Mouse (Mus musculus): Measurements from ENCODE around the gene Prkg1. TPM values are rescaled to one million over a fixed set of nuclear protein-coding genes. Genes with fewer than 3 reads are reported as not detected.
"Not testable (repeated sequence)": the region's sequence is repeated elsewhere in the genome, so short reads cannot be mapped to it uniquely, and the experiment has no call there.

The Prkg1 gene
- polyA plus RNA-seq, 1 experiment: 0.15 TPM

- Histone ChIP-seq H3K27ac (ENCODE audit: insufficient read depth, low read depth, low read length) (no peak overlapping the region), H3K4me1 (ENCODE audit: control insufficient read depth, insufficient read depth, low read length) (no peaks in the 10 kb centered on the region), H3K4me3 (ENCODE audit: insufficient read depth, low read length) (no peak overlapping the region)
- TF ChIP-seq POLR2A (IDR thresholded peaks at IDR 0.05; ENCODE audit: borderline replicate concordance, low read depth, low read length) (no peak), CTCF (IDR thresholded peaks at IDR 0.05; ENCODE audit: low read depth, low read length) (no peak)
These were observed 1200.3 kb downstream of the Prkg1 start for GRCm38 (mm10) chr19:30564516-30564915.

- TF ChIP-seq POLR2A (IDR thresholded peaks at IDR 0.05; ENCODE audit: borderline replicate concordance, low read depth, low read length) (no peak), CTCF (IDR thresholded peaks at IDR 0.05; ENCODE audit: low read depth, low read length) (no peak)
- H3K4me1 ChIP-seq (ENCODE audit: control insufficient read depth, insufficient read depth, low read length): no peaks in the 10 kb centered on the region
- no peak overlapping the region for H3K27ac ChIP-seq (ENCODE audit: insufficient read depth, low read depth, low read length)
- no peak overlapping the region for H3K4me3 ChIP-seq (ENCODE audit: insufficient read depth, low read length)
These were observed 1201.0 kb downstream of the Prkg1 start for GRCm38 (mm10) chr19:30563876-30564275.

GRCm38 (mm10) chr19:30558024-30558423 lies 1206.8 kb downstream of the Prkg1 start:
- no peak overlapping the region for H3K27ac ChIP-seq (ENCODE audit: insufficient read depth, low read depth, low read length)
- H3K4me1 ChIP-seq (ENCODE audit: control insufficient read depth, insufficient read depth, low read length): no peaks in the 10 kb centered on the region
- no peak overlapping the region for H3K4me3 ChIP-seq (ENCODE audit: insufficient read depth, low read length)
- TF ChIP-seq POLR2A (IDR thresholded peaks at IDR 0.05; ENCODE audit: borderline replicate concordance, low read depth, low read length) (no peak), CTCF (IDR thresholded peaks at IDR 0.05; ENCODE audit: low read depth, low read length) (no peak)

- Histone ChIP-seq H3K27ac (ENCODE audit: insufficient read depth, low read depth, low read length) (no peak overlapping the region), H3K4me1 (ENCODE audit: control insufficient read depth, insufficient read depth, low read length) (no peaks in the 10 kb centered on the region), H3K4me3 (ENCODE audit: insufficient read depth, low read length) (no peak overlapping the region)
- TF ChIP-seq CTCF (IDR thresholded peaks at IDR 0.05; ENCODE audit: low read depth, low read length) (peak; percentile 65), POLR2A (IDR thresholded peaks at IDR 0.05; ENCODE audit: borderline replicate concordance, low read depth, low read length) (no peak)
These were observed 1210.4 kb downstream of the Prkg1 start for GRCm38 (mm10) chr19:30554467-30554881.

- H3K4me3 ChIP-seq (ENCODE audit: insufficient read depth, low read length): no peak overlapping the region
- no peak for TF ChIP-seq POLR2A (IDR thresholded peaks at IDR 0.05; ENCODE audit: borderline replicate concordance, low read depth, low read length)
- H3K27ac ChIP-seq (ENCODE audit: insufficient read depth, low read depth, low read length): no peak overlapping the region
- no peaks in the 10 kb centered on the region for H3K4me1 ChIP-seq (ENCODE audit: control insufficient read depth, insufficient read depth, low read length)
These were observed 1211.1 kb downstream of the Prkg1 start for GRCm38 (mm10) chr19:30553740-30554139.

GRCm38 (mm10) chr19:30552260-30552659 lies 1212.6 kb downstream of the Prkg1 start:
- Histone ChIP-seq H3K4me1 (ENCODE audit: control insufficient read depth, insufficient read depth, low read length) (no peaks in the 10 kb centered on the region), H3K4me3 (ENCODE audit: insufficient read depth, low read length) (no peak overlapping the region), H3K27ac (ENCODE audit: insufficient read depth, low read depth, low read length) (no peak overlapping the region)
- no peak for TF ChIP-seq CTCF (IDR thresholded peaks at IDR 0.05; ENCODE audit: low read depth, low read length)
- TF ChIP-seq POLR2A (IDR thresholded peaks at IDR 0.05; ENCODE audit: borderline replicate concordance, low read depth, low read length): no peak

- Histone ChIP-seq H3K4me1 (ENCODE audit: control insufficient read depth, insufficient read depth, low read length) (no peaks in the 10 kb centered on the region), H3K4me3 (ENCODE audit: insufficient read depth, low read length) (no peak overlapping the region), H3K27ac (ENCODE audit: insufficient read depth, low read depth, low read length) (no peak overlapping the region)
- no peak for TF ChIP-seq CTCF (IDR thresholded peaks at IDR 0.05; ENCODE audit: low read depth, low read length)
- no peak for TF ChIP-seq POLR2A (IDR thresholded peaks at IDR 0.05; ENCODE audit: borderline replicate concordance, low read depth, low read length)
These were observed 1214.8 kb downstream of the Prkg1 start for GRCm38 (mm10) chr19:30549854-30550647.

GRCm38 (mm10) chr19:30549044-30549853 lies 1215.6 kb downstream of the Prkg1 start, which contains the start of gene Dkk1:
Gene Dkk1, minus strand, starts transcription at chr19:30549665.
- TF ChIP-seq CTCF (IDR thresholded peaks at IDR 0.05; ENCODE audit: low read depth, low read length) (no peak), POLR2A (IDR thresholded peaks at IDR 0.05; ENCODE audit: borderline replicate concordance, low read depth, low read length) (no peak)
- Histone ChIP-seq H3K4me3 (ENCODE audit: insufficient read depth, low read length) (no peak within 1 kb of the TSS), H3K27ac (ENCODE audit: insufficient read depth, low read depth, low read length) (no peak within 1 kb of the TSS), H3K4me1 (ENCODE audit: control insufficient read depth, insufficient read depth, low read length) (no peaks in the 10 kb centered on the region)

GRCm38 (mm10) chr19:30548411-30549043 lies 1216.3 kb downstream of the Prkg1 start:
- Histone ChIP-seq H3K4me3 (ENCODE audit: insufficient read depth, low read length) (no peak overlapping the region), H3K27ac (ENCODE audit: insufficient read depth, low read depth, low read length) (no peak overlapping the region), H3K4me1 (ENCODE audit: control insufficient read depth, insufficient read depth, low read length) (no peaks in the 10 kb centered on the region)
- TF ChIP-seq POLR2A (IDR thresholded peaks at IDR 0.05; ENCODE audit: borderline replicate concordance, low read depth, low read length): no peak
- no peak for TF ChIP-seq CTCF (IDR thresholded peaks at IDR 0.05; ENCODE audit: low read depth, low read length)

- H3K4me3 ChIP-seq (ENCODE audit: insufficient read depth, low read length): peak overlapping the region; percentile 17; the same call in 1 of the 2 replicates
- H3K4me1 ChIP-seq (ENCODE audit: control insufficient read depth, insufficient read depth, low read length); H3K27ac ChIP-seq (ENCODE audit: insufficient read depth, low read depth, low read length): not testable (repeated sequence)
These were observed 1225.4 kb downstream of the Prkg1 start for GRCm38 (mm10) chr19:30539365-30539941.
